Mouse (Mus musculus): ENCODE data around the gene Tnc.
"Not testable (repeated sequence)": the region's sequence is repeated elsewhere in the genome, so short reads cannot be mapped to it uniquely, and the experiment has no call there.

Gene Tnc

GRCm38 (mm10) chr4:63961858-63962468 lies 84.9 kb downstream of the Tnc start:
- DNase-seq, result no peak

GRCm38 (mm10) chr4:63958601-63959000 lies 88.2 kb downstream of the Tnc start:
- no peak for DNase-seq

- no peak for DNase-seq
Measured at GRCm38 (mm10) chr4:63950054-63950453, 96.8 kb downstream of the Tnc start.

- not testable (repeated sequence) for DNase-seq
Measured at GRCm38 (mm10) chr4:63948688-63949073, 98.1 kb downstream of the Tnc start.

- peak; percentile 62 for DNase-seq
Measured at GRCm38 (mm10) chr4:63948066-63948687, 98.6 kb downstream of the Tnc start.

- no peak for DNase-seq
Measured at GRCm38 (mm10) chr4:63943813-63944212, 103.0 kb downstream of the Tnc start.

GRCm38 (mm10) chr4:63942875-63943274 lies 103.9 kb downstream of the Tnc start:
- no peak for DNase-seq

- no peak for DNase-seq
Measured at GRCm38 (mm10) chr4:63941420-63941819, 105.4 kb downstream of the Tnc start.

- DNase-seq, result no peak
Measured at GRCm38 (mm10) chr4:63939428-63939827, 107.4 kb downstream of the Tnc start.

GRCm38 (mm10) chr4:63935960-63936359 lies 110.9 kb downstream of the Tnc start:
- DNase-seq, result no peak

- DNase-seq, result no peak
Measured at GRCm38 (mm10) chr4:63935314-63935713, 111.5 kb downstream of the Tnc start.

GRCm38 (mm10) chr4:63930863-63931262 lies 116.0 kb downstream of the Tnc start:
- DNase-seq, result no peak

- DNase-seq, result no peak
Measured at GRCm38 (mm10) chr4:63929490-63929889, 117.3 kb downstream of the Tnc start.

GRCm38 (mm10) chr4:63928192-63928591 lies 118.6 kb downstream of the Tnc start:
- no peak for DNase-seq

- DNase-seq, result no peak
Measured at GRCm38 (mm10) chr4:63917181-63917580, 129.6 kb downstream of the Tnc start.

- no peak for DNase-seq
Measured at GRCm38 (mm10) chr4:63916753-63917152, 130.1 kb downstream of the Tnc start.

- no peak for DNase-seq
Measured at GRCm38 (mm10) chr4:63916288-63916687, 130.5 kb downstream of the Tnc start.

Data from kidney, adult 18-20 months (tissue).